Mouse (Mus musculus) adrenal gland, adult 10 weeks (tissue): Measurements from ENCODE around the gene March10. TPM values are rescaled to one million over a fixed set of nuclear protein-coding genes. Genes with fewer than 3 reads are reported as not detected.

ENCODE experiments used
- polyA plus RNA-seq: library from polyadenylated mRNA; stranded (reverse); fragments of 350-450 nt; fragmentation: Illumina TruSeq; extraction: RNeasy Lipid Tissue Mini Kit (QIAGEN cat#74804); gene quantifications from one replicate; pipeline ENCODE4 v1.2.3, GENCODE M21; 2014; ENCODE audit warnings: low read depth, low replicate concordance

March10 gene
- not detected for polyA plus RNA-seq

DNA sequence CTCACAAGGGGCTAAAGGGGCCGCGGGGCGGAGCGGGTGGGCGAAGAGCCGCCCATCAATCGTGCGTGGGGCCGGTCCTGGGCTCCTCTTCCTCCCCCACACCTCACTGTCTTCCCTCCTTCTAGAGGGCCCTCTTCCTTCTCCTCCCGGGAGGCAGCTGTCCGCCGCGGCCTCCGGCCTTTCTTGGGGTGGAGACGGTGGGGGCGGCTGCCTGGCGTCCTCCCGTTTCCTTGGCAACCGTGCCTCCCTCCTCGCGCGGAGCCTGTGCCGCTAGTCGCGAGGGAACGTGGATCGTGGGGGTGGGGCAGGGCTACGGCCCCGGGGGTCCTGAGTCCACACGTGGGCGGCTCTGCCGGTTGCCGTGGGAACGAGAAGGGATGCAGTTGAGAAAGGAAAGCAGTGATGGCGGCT lies at the start of gene March10:
Gene March10, minus strand, starts transcription at position 239 of the 411 bp plus-strand sequence.

Other genes starting within 250 kb of the March10 start
- gene Mrc2, start 164.1 kb downstream of the March10 start, polyA plus RNA-seq: 0.17 TPM
- gene Tanc2, start 133.3 kb upstream of the March10 start, polyA plus RNA-seq: 8.2 TPM